Mouse (Mus musculus): Measurements from ENCODE around the gene Nhsl2. TPM values are rescaled to one million over a fixed set of nuclear protein-coding genes. Genes with fewer than 3 reads are reported as not detected.

Gene Nhsl2
- total and polyA plus RNA-seq, 2 experiments: 0.27 to 0.46 TPM

DNA sequence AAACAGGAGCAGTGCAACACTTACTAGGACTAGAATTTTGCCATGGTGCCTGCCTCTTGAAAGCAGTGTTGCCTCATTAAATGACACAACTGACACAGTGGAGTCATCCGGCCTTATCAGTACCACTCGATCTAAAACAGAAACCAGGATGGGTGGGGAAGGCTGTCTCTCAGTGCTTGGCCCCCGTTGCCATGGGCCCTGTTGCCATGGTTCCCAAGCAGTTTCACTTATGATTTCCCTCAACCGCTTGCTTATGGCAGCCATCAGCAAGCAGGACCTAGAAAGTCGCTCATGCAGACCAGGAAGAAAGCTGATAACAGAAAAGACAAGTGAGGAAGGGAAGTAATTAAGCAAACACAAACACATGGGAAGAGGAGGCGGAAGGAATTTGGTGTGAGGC is 182.7 kb downstream of the Nhsl2 start:
- no peak overlapping the region for H3K9ac ChIP-seq (ENCODE audit: low read depth, low read length)
- whole genome bisulfite sequencing: 52% methylated on average over 6 of the region's 6 CpGs
- H3K27ac ChIP-seq (replicated peaks; ENCODE audit: insufficient read depth, low read depth, low read length): no peak overlapping the region
- H3K27me3 ChIP-seq (ENCODE audit: control insufficient read depth, insufficient read depth, low read length): no peaks in the 10 kb centered on the region
- H3K4me1 ChIP-seq (ENCODE audit: control insufficient read depth, insufficient read depth, low read length): no peaks in the 10 kb centered on the region; the same call in 1 of the 2 replicates
- H3K36me3 ChIP-seq (ENCODE audit: control insufficient read depth, insufficient read depth, low read length): no peaks in the 10 kb centered on the region
- no peaks in the 10 kb centered on the region for H3K79me2 ChIP-seq (ENCODE audit: control insufficient read depth, insufficient read depth, low read length)
- peak; percentile 14 for DNase-seq (ENCODE audit: extremely low read depth, low read depth, low spot score)
- TF ChIP-seq CTCF (IDR thresholded peaks at IDR 0.05; ENCODE audit: low read depth, low read length) (no peak), POLR2A (IDR thresholded peaks at IDR 0.05; ENCODE audit: extremely low read depth, insufficient read depth, low read length) (no peak)
- no peak overlapping the region for H3K4me3 ChIP-seq (ENCODE audit: insufficient read depth, low read depth, low read length)

DNA sequence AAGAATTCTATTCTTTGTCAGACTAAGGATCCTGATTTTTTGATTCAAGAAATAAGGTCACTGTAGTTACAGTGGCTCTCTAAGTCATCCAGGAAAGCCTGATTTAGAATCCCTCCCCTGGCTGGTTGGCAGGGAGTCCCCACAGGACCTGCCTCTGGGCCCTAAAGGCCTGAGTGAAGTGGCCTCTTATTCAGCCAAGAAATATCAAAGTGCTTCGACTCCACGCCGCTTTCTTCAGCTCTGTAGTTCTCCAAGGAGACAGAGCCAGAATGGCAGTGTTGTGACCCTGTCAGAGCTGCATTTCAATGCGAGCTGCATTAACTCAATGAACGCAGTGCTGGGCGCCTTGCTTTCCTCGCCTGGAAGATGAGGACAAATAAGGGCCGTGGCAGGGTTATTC is 183.2 kb downstream of the Nhsl2 start:
- Histone ChIP-seq H3K4me3 (ENCODE audit: insufficient read depth, low read depth, low read length) (no peak overlapping the region), H3K4me1 (ENCODE audit: control insufficient read depth, insufficient read depth, low read length) (no peaks in the 10 kb centered on the region; the same call in 1 of the 2 replicates), H3K36me3 (ENCODE audit: control insufficient read depth, insufficient read depth, low read length) (no peaks in the 10 kb centered on the region), H3K9ac (ENCODE audit: low read depth, low read length) (no peak overlapping the region), H3K79me2 (ENCODE audit: control insufficient read depth, insufficient read depth, low read length) (no peaks in the 10 kb centered on the region), H3K27ac (replicated peaks; ENCODE audit: insufficient read depth, low read depth, low read length) (no peak overlapping the region), H3K27me3 (ENCODE audit: control insufficient read depth, insufficient read depth, low read length) (no peaks in the 10 kb centered on the region)
- no peak for DNase-seq (ENCODE audit: extremely low read depth, low read depth, low spot score)
- whole genome bisulfite sequencing: 84% methylated on average over 8 of the region's 8 CpGs
- TF ChIP-seq POLR2A (IDR thresholded peaks at IDR 0.05; ENCODE audit: extremely low read depth, insufficient read depth, low read length): no peak
- TF ChIP-seq CTCF (IDR thresholded peaks at IDR 0.05; ENCODE audit: low read depth, low read length): no peak

DNA sequence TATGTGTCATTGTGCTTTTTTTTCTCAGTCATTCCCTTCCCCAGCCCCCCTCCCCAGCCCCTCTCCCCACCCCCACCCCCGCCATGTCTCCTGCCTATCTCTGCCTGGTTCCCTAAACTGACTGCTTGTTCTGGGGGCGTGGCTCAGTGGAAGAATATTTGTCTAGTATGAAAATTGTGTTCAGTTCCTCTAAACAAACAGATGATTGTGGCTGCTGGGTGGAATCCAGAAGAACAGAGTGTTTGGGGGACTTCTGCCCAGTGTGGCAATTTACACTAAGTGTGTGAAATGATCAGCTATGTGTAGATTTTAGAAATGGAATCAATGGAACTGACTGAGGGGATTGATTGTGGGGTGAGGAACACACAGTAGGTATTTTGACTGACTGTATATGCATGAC is 184.4 kb downstream of the Nhsl2 start:
- no peaks in the 10 kb centered on the region for H3K36me3 ChIP-seq (ENCODE audit: control insufficient read depth, insufficient read depth, low read length)
- DNase-seq (ENCODE audit: extremely low read depth, low read depth, low spot score): no peak
- no peaks in the 10 kb centered on the region; the same call in 1 of the 2 replicates for H3K4me1 ChIP-seq (ENCODE audit: control insufficient read depth, insufficient read depth, low read length)
- no peak overlapping the region for H3K4me3 ChIP-seq (ENCODE audit: insufficient read depth, low read depth, low read length)
- no peak overlapping the region for H3K27ac ChIP-seq (replicated peaks; ENCODE audit: insufficient read depth, low read depth, low read length)
- no peak overlapping the region for H3K9ac ChIP-seq (ENCODE audit: low read depth, low read length)
- H3K27me3 ChIP-seq (ENCODE audit: control insufficient read depth, insufficient read depth, low read length): no peaks in the 10 kb centered on the region
- no peaks in the 10 kb centered on the region for H3K79me2 ChIP-seq (ENCODE audit: control insufficient read depth, insufficient read depth, low read length)
- no peak for TF ChIP-seq POLR2A (IDR thresholded peaks at IDR 0.05; ENCODE audit: extremely low read depth, insufficient read depth, low read length)
- TF ChIP-seq CTCF (IDR thresholded peaks at IDR 0.05; ENCODE audit: low read depth, low read length): no peak
- 86% methylated on average over 1 of the region's 2 CpGs for WGBS

DNA sequence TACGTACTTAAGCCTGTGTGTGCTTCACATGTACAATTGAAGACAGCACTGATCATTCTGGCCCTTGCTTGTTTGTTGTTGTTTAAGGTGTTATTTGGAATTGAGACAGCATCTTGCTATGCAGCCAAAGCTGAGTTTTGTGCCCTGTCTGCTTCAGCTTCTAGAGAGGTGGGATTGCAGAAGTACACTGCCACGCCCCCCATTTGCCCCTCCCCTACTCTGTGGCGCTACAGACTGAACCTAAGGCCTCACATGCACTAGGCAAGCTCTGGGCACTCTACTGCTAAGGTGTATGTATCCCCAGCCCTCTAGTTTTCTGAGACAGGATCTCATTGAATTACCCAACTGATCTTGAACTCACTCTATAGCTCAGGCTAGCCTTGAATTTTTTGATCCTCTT is 186.5 kb downstream of the Nhsl2 start:
- Histone ChIP-seq H3K9ac (ENCODE audit: low read depth, low read length) (no peak overlapping the region), H3K27ac (replicated peaks; ENCODE audit: insufficient read depth, low read depth, low read length) (no peak overlapping the region), H3K36me3 (ENCODE audit: control insufficient read depth, insufficient read depth, low read length) (no peaks in the 10 kb centered on the region), H3K4me1 (ENCODE audit: control insufficient read depth, insufficient read depth, low read length) (no peaks in the 10 kb centered on the region; the same call in 1 of the 2 replicates), H3K4me3 (ENCODE audit: insufficient read depth, low read depth, low read length) (no peak overlapping the region), H3K27me3 (ENCODE audit: control insufficient read depth, insufficient read depth, low read length) (no peaks in the 10 kb centered on the region), H3K79me2 (ENCODE audit: control insufficient read depth, insufficient read depth, low read length) (no peaks in the 10 kb centered on the region)
- no peak for DNase-seq (ENCODE audit: extremely low read depth, low read depth, low spot score)
- WGBS: 81% methylated on average over 3 of the region's 3 CpGs
- TF ChIP-seq POLR2A (IDR thresholded peaks at IDR 0.05; ENCODE audit: extremely low read depth, insufficient read depth, low read length) (no peak), CTCF (IDR thresholded peaks at IDR 0.05; ENCODE audit: low read depth, low read length) (no peak)

DNA sequence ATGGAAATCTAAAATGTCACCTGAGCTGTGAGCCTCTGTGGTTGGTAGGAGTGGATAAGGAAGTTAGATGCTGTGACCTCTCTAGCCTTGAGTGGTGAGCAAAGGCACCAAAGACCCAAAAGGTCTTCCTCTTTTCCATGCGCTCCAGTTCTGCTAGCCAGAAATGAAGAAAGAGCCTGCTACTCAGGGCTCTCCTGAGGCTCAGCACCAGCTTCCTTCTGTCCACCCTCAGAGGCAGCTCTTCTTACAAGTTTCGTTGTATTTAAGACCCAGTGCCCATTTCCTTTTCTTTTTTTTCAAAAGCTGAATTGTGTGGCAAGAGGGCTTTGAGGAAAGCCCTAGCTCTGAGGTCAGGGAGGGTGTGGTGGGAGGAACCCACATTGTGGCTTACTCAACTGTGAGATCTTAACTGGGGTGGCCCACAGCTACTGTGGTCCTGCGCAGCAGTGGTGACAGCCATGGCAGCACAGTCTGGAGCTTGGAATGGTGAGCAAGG is 187.7 kb downstream of the Nhsl2 start:
- no peak for DNase-seq (ENCODE audit: extremely low read depth, low read depth, low spot score)
- Histone ChIP-seq H3K79me2 (ENCODE audit: control insufficient read depth, insufficient read depth, low read length) (no peaks in the 10 kb centered on the region), H3K4me3 (ENCODE audit: insufficient read depth, low read depth, low read length) (no peak overlapping the region), H3K27ac (replicated peaks; ENCODE audit: insufficient read depth, low read depth, low read length) (no peak overlapping the region), H3K36me3 (ENCODE audit: control insufficient read depth, insufficient read depth, low read length) (no peaks in the 10 kb centered on the region), H3K9ac (ENCODE audit: low read depth, low read length) (no peak overlapping the region), H3K27me3 (ENCODE audit: control insufficient read depth, insufficient read depth, low read length) (no peaks in the 10 kb centered on the region), H3K4me1 (ENCODE audit: control insufficient read depth, insufficient read depth, low read length) (no peaks in the 10 kb centered on the region; the same call in 1 of the 2 replicates)
- TF ChIP-seq POLR2A (IDR thresholded peaks at IDR 0.05; ENCODE audit: extremely low read depth, insufficient read depth, low read length) (no peak), CTCF (IDR thresholded peaks at IDR 0.05; ENCODE audit: low read depth, low read length) (no peak)
- 86% methylated on average over 3 of the region's 3 CpGs for WGBS

DNA sequence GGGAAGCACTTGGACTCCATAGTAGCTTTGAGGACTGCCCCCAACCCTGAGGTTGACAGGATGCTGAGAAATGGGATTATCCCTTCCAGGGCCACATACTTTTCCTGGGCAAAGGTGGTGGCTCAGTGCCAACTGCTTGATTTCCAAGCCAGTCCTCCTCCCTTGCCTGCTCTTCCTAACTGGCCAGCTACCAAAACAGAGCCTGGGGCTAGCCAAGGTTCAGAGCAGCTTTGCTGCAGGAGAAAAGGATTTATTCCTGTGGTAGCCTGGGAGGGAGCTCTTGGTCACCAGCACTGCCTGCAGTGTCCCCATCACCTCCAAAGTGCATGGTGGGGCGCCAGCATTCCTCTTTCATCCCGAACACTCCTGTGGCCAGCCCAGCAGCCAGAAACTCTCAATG is 188.3 kb downstream of the Nhsl2 start:
- no peak for TF ChIP-seq POLR2A (IDR thresholded peaks at IDR 0.05; ENCODE audit: extremely low read depth, insufficient read depth, low read length)

More for the DNA sequence above, 188.3 kb downstream of the Nhsl2 start:
- Histone ChIP-seq H3K36me3 (ENCODE audit: control insufficient read depth, insufficient read depth, low read length) (no peaks in the 10 kb centered on the region), H3K4me3 (ENCODE audit: insufficient read depth, low read depth, low read length) (no peak overlapping the region), H3K79me2 (ENCODE audit: control insufficient read depth, insufficient read depth, low read length) (no peaks in the 10 kb centered on the region), H3K9ac (ENCODE audit: low read depth, low read length) (no peak overlapping the region), H3K27ac (replicated peaks; ENCODE audit: insufficient read depth, low read depth, low read length) (no peak overlapping the region), H3K4me1 (ENCODE audit: control insufficient read depth, insufficient read depth, low read length) (no peaks in the 10 kb centered on the region; the same call in 1 of the 2 replicates), H3K27me3 (ENCODE audit: control insufficient read depth, insufficient read depth, low read length) (no peaks in the 10 kb centered on the region)
- WGBS: 52% methylated on average over 2 of the region's 2 CpGs
- peak; percentile 12 for DNase-seq (ENCODE audit: extremely low read depth, low read depth, low spot score)
